Mouse (Mus musculus) hindbrain, postnatal 0 days (tissue): ENCODE data around the gene Acvr1b. TPM values are rescaled to one million over a fixed set of nuclear protein-coding genes. Genes with fewer than 3 reads are reported as not detected.

Experiments used
- ATAC-seq: fragments of 200-750 bp; cut with Nextera tagmentation; 2 replicates; pipeline ENCODE4 v1.8.0; 2017; ENCODE audit warnings: mild to moderate bottlenecking, moderate TSS enrichment, moderate library complexity
- DNase-seq: peaks from one replicate; pipeline ENCODE4 v3.0.0-alpha.2; 2015; ENCODE audit warnings: low spot score
- H3K27ac ChIP-seq: fragments of 300-500 bp; sonication (generic); 2 replicates; pipeline ENCODE4 v1.5.1; 2014; ENCODE audit warnings: mild to moderate bottlenecking
- H3K27me3 ChIP-seq: fragments of 300-500 bp; sonication (generic); 2 replicates; pipeline ENCODE4 v1.6.1; 2014; ENCODE audit warnings: low read length, mixed read lengths; ENCODE audit not compliant: insufficient read depth
- H3K36me3 ChIP-seq: fragments of 300-500 bp; sonication (generic); 2 replicates; pipeline ENCODE4 v1.6.1; 2014; ENCODE audit warnings: low read length, mixed read lengths; ENCODE audit not compliant: insufficient read depth
- H3K4me1 ChIP-seq: fragments of 300-500 bp; sonication (generic); 2 replicates; pipeline ENCODE4 v1.6.1; 2014; ENCODE audit warnings: antibody characterized with exemption, low read length, mixed read lengths; ENCODE audit not compliant: insufficient read depth
- H3K4me2 ChIP-seq: fragments of 300-500 bp; sonication (generic); 2 replicates; pipeline ENCODE4 v1.6.1; 2014; ENCODE audit warnings: low read depth, mild to moderate bottlenecking, low read length, moderate library complexity, mixed read lengths
- H3K4me3 ChIP-seq: fragments of 300-500 bp; sonication (generic); 2 replicates; pipeline ENCODE4 v1.5.1; 2014; ENCODE audit warnings: low read length
- H3K9ac ChIP-seq: fragments of 300-500 bp; sonication (generic); replicated peaks from 2 replicates; pipeline ENCODE4 v1.6.1; 2014; ENCODE audit warnings: mild to moderate bottlenecking, low read length, moderate library complexity, mixed read lengths
- H3K9me3 ChIP-seq: fragments of 300-500 bp; sonication (generic); 2 replicates; pipeline ENCODE4 v1.6.1; 2016; ENCODE audit warnings: low read length, mixed read lengths
- CTCF ChIP-seq: IDR thresholded peaks from 2 replicates; pipeline ENCODE4 v1.5.1; 2016; ENCODE audit warnings: antibody characterized with exemption, control low read depth, low read depth
- WGBS: fragments of 180-500 bp; shearing (Covaris S2); extraction: QIAGEN DNeasy Blood & Tissue Kit; methylation state at CpG from one replicate; pipeline ENCODE4 v1.1.7; 2014; 5-methylcytosine and 5-hydroxymethylcytosine counted together
- polyA plus RNA-seq: library from polyadenylated mRNA; unstranded; fragments of >200 nt; fragmentation: Nextera tagmentation; extraction: Ambion mirVana; gene quantifications from 2 replicates; pipeline ENCODE4 v1.2.1, GENCODE M21; 2015
- total RNA-seq: library from RNA; depleted of rRNA; stranded (reverse); fragments of >200 nt; gene quantifications from 2 replicates; pipeline ENCODE4 v1.2.3, GENCODE M21; 2014

Acvr1b gene
- total and polyA plus RNA-seq, 2 experiments from 2014 or later: 14.6 to 74.5 TPM

- H3K4me1 ChIP-seq: peaks cover 20% of the 10 kb centered on the region
- H3K9ac ChIP-seq: peak overlapping the region; percentile 93
- ATAC-seq (no peak), DNase-seq (peak; percentile 45)
- H3K4me2 ChIP-seq: peak overlapping the region; percentile 71
- no peaks in the 10 kb centered on the region for H3K36me3 ChIP-seq
- no peaks in the 10 kb centered on the region for H3K27me3 ChIP-seq
- H3K9me3 ChIP-seq: no peaks in the 10 kb centered on the region
- peak overlapping the region; percentile 94 for H3K4me3 ChIP-seq
- 19% methylated on average over 17 of the region's 17 CpGs for WGBS
- H3K27ac ChIP-seq: peak overlapping the region; percentile 15; the same call in 1 of the 2 replicates
- no peak for TF ChIP-seq CTCF
These were observed 1.9 kb downstream of the Acvr1b start for GRCm38 (mm10) chr15:101175613-101176283.

GRCm38 (mm10) chr15:101176284-101176680, 2.4 kb downstream of the Acvr1b start:
- H3K9me3 ChIP-seq: no peaks in the 10 kb centered on the region
- H3K36me3 ChIP-seq: no peaks in the 10 kb centered on the region
- DNase-seq: no peak
- peak overlapping the region; percentile 71 for H3K4me2 ChIP-seq
- no peak overlapping the region for H3K9ac ChIP-seq
- peaks cover 24% of the 10 kb centered on the region for H3K4me1 ChIP-seq
- no peak for ATAC-seq
- no peaks in the 10 kb centered on the region for H3K27me3 ChIP-seq
- no peak overlapping the region for H3K27ac ChIP-seq
- WGBS: 24% methylated on average over 3 of the region's 3 CpGs
- peak overlapping the region; percentile 94 for H3K4me3 ChIP-seq
- no peak for TF ChIP-seq CTCF

- no peak overlapping the region for H3K4me3 ChIP-seq
- no peak for TF ChIP-seq CTCF
- no peaks in the 10 kb centered on the region for H3K36me3 ChIP-seq
- ATAC-seq: no peak
- H3K4me2 ChIP-seq: peak overlapping the region; percentile 71
- H3K9ac ChIP-seq: no peak overlapping the region
- no peaks in the 10 kb centered on the region for H3K9me3 ChIP-seq
- WGBS: 62% methylated on average over 8 of the region's 8 CpGs
- no peaks in the 10 kb centered on the region for H3K27me3 ChIP-seq
- no peak overlapping the region for H3K27ac ChIP-seq
- peaks cover 27% of the 10 kb centered on the region for H3K4me1 ChIP-seq
- no peak for DNase-seq
These were observed 3.2 kb downstream of the Acvr1b start for GRCm38 (mm10) chr15:101176795-101177691.

GRCm38 (mm10) chr15:101180363-101181105, 6.7 kb downstream of the Acvr1b start:
- H3K27ac ChIP-seq: no peak overlapping the region
- H3K27me3 ChIP-seq: no peaks in the 10 kb centered on the region
- no peak for TF ChIP-seq CTCF
- H3K4me3 ChIP-seq: no peak overlapping the region
- ATAC-seq (no peak), DNase-seq (no peak)
- H3K4me1 ChIP-seq: peaks cover 26% of the 10 kb centered on the region
- H3K4me2 ChIP-seq: no peak overlapping the region
- 78% methylated on average over 15 of the region's 15 CpGs for WGBS
- no peaks in the 10 kb centered on the region for H3K9me3 ChIP-seq
- no peaks in the 10 kb centered on the region for H3K36me3 ChIP-seq
- H3K9ac ChIP-seq: no peak overlapping the region

GRCm38 (mm10) chr15:101181106-101181466, 7.2 kb downstream of the Acvr1b start:
- peaks cover 24% of the 10 kb centered on the region for H3K4me1 ChIP-seq
- 27% methylated on average over 5 of the region's 5 CpGs for WGBS
- ATAC-seq (no peak), DNase-seq (no peak)
- H3K9ac ChIP-seq: no peak overlapping the region; the same call in 1 of the 2 replicates
- no peaks in the 10 kb centered on the region for H3K36me3 ChIP-seq
- H3K4me2 ChIP-seq: no peak overlapping the region
- no peaks in the 10 kb centered on the region for H3K9me3 ChIP-seq
- no peak overlapping the region for H3K27ac ChIP-seq
- no peaks in the 10 kb centered on the region for H3K27me3 ChIP-seq
- TF ChIP-seq CTCF: no peak
- H3K4me3 ChIP-seq: no peak overlapping the region

GRCm38 (mm10) chr15:101181500-101181899, 7.6 kb downstream of the Acvr1b start:
- ATAC-seq: no peak
- no peak for TF ChIP-seq CTCF
- H3K4me2 ChIP-seq: no peak overlapping the region
- H3K27ac ChIP-seq: no peak overlapping the region
- H3K4me3 ChIP-seq: no peak overlapping the region
- no peaks in the 10 kb centered on the region for H3K36me3 ChIP-seq
- H3K9ac ChIP-seq: no peak overlapping the region; the same call in 1 of the 2 replicates
- no peak for DNase-seq
- no peaks in the 10 kb centered on the region for H3K9me3 ChIP-seq
- WGBS: 28% methylated on average over 4 of the region's 4 CpGs
- H3K27me3 ChIP-seq: no peaks in the 10 kb centered on the region
- peaks cover 24% of the 10 kb centered on the region for H3K4me1 ChIP-seq
